ENCODE assay signal across 8 mouse cellular contexts in genomic region chr10:68445876-68446796, GRCm38 (mm10).
DNase-seq lines count a peak whose midpoint lies in the region; ATAC-seq and TF ChIP-seq lines count a peak whose summit lies in the region.

No protein-coding gene starts in this region.

- WGBS in midbrain, embryonic 14.5 days = 72% methylated on average over 15 of the region's 15 CpGs
- 77% methylated on average over 15 of the region's 15 CpGs for WGBS in cerebellum, adult 2 months

- no peak overlapping the region for H3K27ac ChIP-seq in midbrain, embryonic 14.5 days (replicated peaks; ENCODE audit: low read depth, low read length)
- H3K27ac ChIP-seq in cerebellum, adult 2 months (ENCODE audit: insufficient read depth, low read length) = no peak overlapping the region

- no peak for TF ChIP-seq CTCF in cerebellum, adult 2 months (IDR thresholded peaks at IDR 0.05; ENCODE audit: borderline replicate concordance, insufficient read depth, low read depth, low read length)

- H3K4me2 ChIP-seq in midbrain, embryonic 14.5 days (ENCODE audit: low read length) = no peak overlapping the region

- no peak overlapping the region for H3K9ac ChIP-seq in midbrain, embryonic 14.5 days (replicated peaks; ENCODE audit: low read length)

- 0 out of 2 replicates have a peak, but pooled peaks cover 2% of the 10 kb centered on the region for H3K4me1 ChIP-seq in midbrain, embryonic 14.5 days (ENCODE audit: control insufficient read depth, insufficient read depth, low read length)
- H3K4me1 ChIP-seq in cerebellum, adult 2 months (ENCODE audit: control insufficient read depth, insufficient read depth, low read length) = no peaks in the 10 kb centered on the region

- H3K36me3 ChIP-seq in midbrain, embryonic 14.5 days (ENCODE audit: control insufficient read depth, insufficient read depth, low read length) = no peaks in the 10 kb centered on the region

- H3K9me3 ChIP-seq in midbrain, embryonic 14.5 days (ENCODE audit: control insufficient read depth, low read length) = no peaks in the 10 kb centered on the region

- no peak overlapping the region for H3K4me3 ChIP-seq in midbrain, embryonic 14.5 days (replicated peaks; ENCODE audit: low read depth, low read length)
- H3K4me3 ChIP-seq in cerebellum, adult 2 months (replicated peaks; ENCODE audit: insufficient read depth, low read depth, low read length) = no peak overlapping the region

- peak; percentile 10 for DNase-seq in embryo, embryonic 9.5 days (ENCODE audit: extremely low spot score)
- DNase-seq in embryo, embryonic 11 days = no peak
- peak; percentile 52 for DNase-seq in kidney, postnatal 14 days
- no peak for DNase-seq in frontal cortex, adult 2 months (ENCODE audit: extremely low spot score in 1 of 2, low spot score in 1 of 2)
- no peak for DNase-seq in midbrain, embryonic 14.5 days
- no peak for DNase-seq in cerebellum, adult 2 months

- TF ChIP-seq POLR2A in cerebellum, adult 2 months (IDR thresholded peaks at IDR 0.05; ENCODE audit: borderline replicate concordance, insufficient read depth, low read length) = no peak

- H3K27me3 ChIP-seq in midbrain, embryonic 14.5 days (ENCODE audit: control insufficient read depth, insufficient read depth, low read length) = no peaks in the 10 kb centered on the region
- no peaks in the 10 kb centered on the region for H3K27me3 ChIP-seq in cerebellum, adult 2 months (ENCODE audit: control insufficient read depth, insufficient read depth, low read length)

- ATAC-seq in erythroid progenitor cell, adult 5-6 weeks (replicated peaks; ENCODE audit: low FRiP score, poor library complexity, severe bottlenecking) = peak; percentile 49; the same call in 1 of the 2 replicates
- peak; percentile 66 for ATAC-seq in megakaryocyte progenitor cell, adult 5-6 weeks (replicated peaks; ENCODE audit: poor library complexity)
- ATAC-seq in midbrain, embryonic 14.5 days (ENCODE audit: low FRiP score, low TSS enrichment) = no peak

Comparison
In these comparisons a context has a peak if more than half of its experiments do, and no peak if none do; other contexts are left out.
1. DNase-seq: peak in embryo, embryonic 9.5 days (single experiment) and kidney, postnatal 14 days (single experiment); none in embryo, embryonic 11 days (single experiment), frontal cortex, adult 2 months (0 of 2), midbrain, embryonic 14.5 days (single experiment) and cerebellum, adult 2 months (0 of 2).